Mouse (Mus musculus) heart, embryonic 14.5 days (tissue): Measurements from ENCODE around the gene Fbf1. TPM values are rescaled to one million over a fixed set of nuclear protein-coding genes. Genes with fewer than 3 reads are reported as not detected.

Experiments
- ATAC-seq: fragments of 200-750 bp; cut with Nextera tagmentation; 2 replicates; pipeline ENCODE4 v1.8.0; 2017; ENCODE audit warnings: low read depth, moderate TSS enrichment; ENCODE audit not compliant: insufficient number of reproducible peaks, insufficient read depth, low FRiP score
- H3K27ac ChIP-seq, 2 experiments: fragments of 200-500 bp in 1 of 2; fragments of 300-500 bp in 1 of 2; sonication (generic) in 1 of 2; replicated peaks in 1 of 2; 2 replicates each; pipeline ENCODE4 v1.5.1; 2012 to 2014; ENCODE audit warnings: low read depth in 2 of 2, low read length in 2 of 2, control low read depth in 1 of 2, mild to moderate bottlenecking in 1 of 2, mixed read lengths in 1 of 2; ENCODE audit not compliant: control insufficient read depth in 1 of 2, insufficient read depth in 1 of 2
- H3K27me3 ChIP-seq: fragments of 300-500 bp; sonication (generic); 2 replicates; pipeline ENCODE4 v1.6.1; 2014; ENCODE audit warnings: mild to moderate bottlenecking, low read length, control low read depth; ENCODE audit not compliant: control insufficient read depth, insufficient read depth
- H3K36me3 ChIP-seq: fragments of 300-500 bp; sonication (generic); 2 replicates; pipeline ENCODE4 v1.6.1; 2014; ENCODE audit warnings: mild to moderate bottlenecking, control low read depth, low read length, mixed read lengths; ENCODE audit not compliant: control insufficient read depth, insufficient read depth
- H3K4me1 ChIP-seq, 2 experiments: fragments of 200-500 bp in 1 of 2; fragments of 300-500 bp in 1 of 2; sonication (generic) in 1 of 2; 2 replicates each; pipeline ENCODE4 v1.6.1; 2012 to 2014; ENCODE audit warnings: low read length in 2 of 2, control low read depth in 1 of 2, mixed read lengths in 1 of 2; ENCODE audit not compliant: control insufficient read depth in 2 of 2, insufficient read depth in 2 of 2
- H3K4me2 ChIP-seq: fragments of 300-500 bp; sonication (generic); 2 replicates; pipeline ENCODE4 v1.6.1; 2014; ENCODE audit warnings: mild to moderate bottlenecking, low read length
- H3K4me3 ChIP-seq, 2 experiments: fragments of 200-500 bp in 1 of 2; fragments of 300-500 bp in 1 of 2; sonication (generic) in 1 of 2; 2 replicates each; pipeline ENCODE4 v1.5.1; 2012 to 2014; ENCODE audit warnings: low read length in 2 of 2, mild to moderate bottlenecking in 2 of 2, control low read depth in 1 of 2, low read depth in 1 of 2, moderate library complexity in 1 of 2; ENCODE audit not compliant: control insufficient read depth in 1 of 2, insufficient read depth in 1 of 2
- H3K9ac ChIP-seq: fragments of 300-500 bp; sonication (generic); 2 replicates; pipeline ENCODE4 v1.6.1; 2014; ENCODE audit warnings: mild to moderate bottlenecking, low read length
- H3K9me3 ChIP-seq: fragments of 300-500 bp; sonication (generic); 2 replicates; pipeline ENCODE4 v1.6.1; 2016; ENCODE audit warnings: low read length, control low read depth; ENCODE audit not compliant: control insufficient read depth
- WGBS: fragments of 180-500 bp; shearing (Covaris S2); extraction: QIAGEN DNeasy Blood & Tissue Kit; methylation state at CpG from one replicate; pipeline ENCODE4 v1.1.7; 2014; 5-methylcytosine and 5-hydroxymethylcytosine counted together
- polyA plus RNA-seq: library from polyadenylated mRNA; unstranded; fragments of >200 nt; fragmentation: Nextera tagmentation; extraction: Ambion mirVana; gene quantifications from 2 replicates; pipeline ENCODE4 v1.2.1, GENCODE M21; 2014

Gene Fbf1
- polyA plus RNA-seq, 1 experiment from 2014 or later, result 14.9 TPM

GRCm38 (mm10) chr11:116133497-116133896, 34.5 kb downstream of the Fbf1 start:
- Histone ChIP-seq H3K4me3 (no peak overlapping the region), H3K4me1 (peaks cover 13 to 24% of the 10 kb centered on the region in 2 experiments), H3K4me2 (no peak overlapping the region), H3K27ac (no peak overlapping the region), H3K9me3 (no peaks in the 10 kb centered on the region), H3K9ac (no peak overlapping the region), H3K27me3 (no peaks in the 10 kb centered on the region), H3K36me3 (peaks cover 55% of the 10 kb centered on the region)
- WGBS, result 75% methylated on average over 5 of the region's 5 CpGs
- ATAC-seq, result no peak

GRCm38 (mm10) chr11:116132366-116133333, 35.3 kb downstream of the Fbf1 start:
- Histone ChIP-seq H3K4me3 (no peak overlapping the region), H3K4me2 (no peak overlapping the region), H3K9me3 (no peaks in the 10 kb centered on the region), H3K4me1 (peaks cover 13 to 24% of the 10 kb centered on the region in 2 experiments), H3K36me3 (peaks cover 60% of the 10 kb centered on the region), H3K27me3 (no peaks in the 10 kb centered on the region), H3K9ac (no peak overlapping the region), H3K27ac (no peak overlapping the region)
- no peak for ATAC-seq
- WGBS, result 81% methylated on average over 16 of the region's 16 CpGs

DNA sequence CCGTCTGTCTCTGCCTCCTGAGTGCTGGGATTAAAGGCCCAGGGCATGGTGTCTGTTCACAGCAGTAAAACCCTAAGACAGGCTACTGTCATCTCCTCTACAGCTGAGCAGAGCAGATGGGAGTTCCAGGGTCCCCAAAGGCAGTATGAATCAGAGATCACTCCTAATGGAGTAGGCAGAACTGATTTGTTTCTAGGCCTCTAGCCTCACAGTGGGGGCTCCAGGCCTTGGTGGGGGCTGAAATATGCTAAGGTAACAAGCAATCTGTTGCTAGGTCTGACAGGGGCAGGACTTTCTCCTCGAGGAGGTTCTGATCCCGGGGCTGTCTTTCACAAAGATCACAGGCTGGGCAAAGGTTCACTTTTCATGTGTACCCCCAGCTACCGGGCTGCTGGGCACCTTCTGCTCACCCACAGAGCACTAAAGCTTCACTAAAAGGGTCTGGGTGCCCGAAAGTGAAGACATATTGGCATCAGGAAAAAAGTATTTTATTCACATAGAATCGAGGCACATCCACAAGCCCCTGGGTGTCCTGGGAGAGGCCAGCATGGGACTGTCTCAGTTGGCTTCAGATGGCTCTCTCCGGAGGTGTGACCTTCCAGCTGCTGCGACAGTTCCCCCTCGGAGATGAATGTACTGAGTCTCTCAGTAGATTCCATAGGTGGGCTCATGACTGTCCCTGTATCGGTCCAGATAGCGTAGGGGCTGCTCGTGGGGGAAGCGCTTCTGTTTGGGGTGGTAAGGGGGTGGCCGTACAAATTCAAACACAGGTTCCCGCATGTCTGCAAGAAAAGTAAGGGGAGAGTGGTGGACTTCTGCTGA, 36.4 kb downstream of the Fbf1 start:
- peaks cover 17 to 31% of the 10 kb centered on the region in 2 experiments for H3K4me1 ChIP-seq
- H3K9me3 ChIP-seq, result no peaks in the 10 kb centered on the region
- WGBS, result 79% methylated on average over 15 of the region's 15 CpGs
- peak overlapping the region; percentile 81 for H3K9ac ChIP-seq
- H3K36me3 ChIP-seq, result peaks cover 53% of the 10 kb centered on the region
- peak overlapping the region; percentile 75 for H3K4me2 ChIP-seq
- no peaks in the 10 kb centered on the region for H3K27me3 ChIP-seq
- H3K4me3 ChIP-seq, result peak overlapping the region; percentile 57 to 63
- ATAC-seq, result no peak
- peak overlapping the region; percentile 81 to 88 for H3K27ac ChIP-seq

DNA sequence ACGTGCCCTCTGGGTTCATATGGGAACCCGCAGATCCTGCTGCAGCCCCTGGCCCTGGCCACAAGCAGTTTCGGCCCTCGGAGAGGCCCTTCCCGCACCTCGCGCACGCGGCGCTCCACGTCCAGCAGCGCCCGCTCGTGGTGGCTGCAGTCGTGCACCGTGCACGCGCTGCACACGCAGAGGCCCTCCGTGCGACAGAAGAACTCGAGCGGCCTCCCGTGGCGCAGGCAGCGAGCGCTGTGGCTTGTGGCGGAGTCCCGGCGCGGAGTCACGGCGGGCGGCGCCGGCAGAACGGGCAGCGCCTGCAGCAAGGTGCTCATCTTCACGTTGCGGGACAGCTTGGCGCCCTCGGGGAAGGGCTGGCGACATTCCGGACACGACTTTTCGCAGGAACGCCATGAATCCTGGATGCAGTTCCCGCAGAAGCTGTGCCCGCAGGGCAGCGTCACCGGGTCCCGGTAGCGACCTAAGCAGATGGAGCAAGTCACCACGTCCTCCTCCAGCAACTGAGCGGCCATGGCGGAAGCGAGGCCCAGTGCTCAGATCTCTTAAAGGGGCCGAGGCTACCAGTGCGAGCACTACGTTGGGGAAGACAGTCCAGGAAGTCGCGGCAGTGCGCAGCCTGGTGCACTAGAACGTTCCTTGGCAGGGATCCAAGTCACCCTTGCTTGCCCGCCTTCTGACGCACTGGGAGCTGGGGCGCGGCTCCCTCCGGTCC, 37.3 kb downstream of the Fbf1 start, which contains the start of gene Trim65:
TSS of gene Trim65 (minus strand) at position 641 of the 718 bp plus-strand sequence.
- ATAC-seq, result peak; percentile 82
- H3K4me3 ChIP-seq, result peak within 1 kb of the TSS; percentile 57 to 63
- H3K27me3 ChIP-seq, result no peaks in the 10 kb centered on the region
- peak within 1 kb of the TSS; percentile 75 for H3K4me2 ChIP-seq
- H3K36me3 ChIP-seq, result peaks cover 54% of the 10 kb centered on the region
- H3K9ac ChIP-seq, result peak within 1 kb of the TSS; percentile 81
- under 1% methylated on average over 69 of the region's 69 CpGs for WGBS
- peaks cover 17 to 31% of the 10 kb centered on the region in 2 experiments for H3K4me1 ChIP-seq
- no peaks in the 10 kb centered on the region for H3K9me3 ChIP-seq
- H3K27ac ChIP-seq, result peak within 1 kb of the TSS; percentile 81 to 88

GRCm38 (mm10) chr11:116129993-116130487, 37.9 kb downstream of the Fbf1 start:
- peak overlapping the region; percentile 75 for H3K4me2 ChIP-seq
- no peak; the same call in 1 of the 2 replicates for ATAC-seq

DNA sequence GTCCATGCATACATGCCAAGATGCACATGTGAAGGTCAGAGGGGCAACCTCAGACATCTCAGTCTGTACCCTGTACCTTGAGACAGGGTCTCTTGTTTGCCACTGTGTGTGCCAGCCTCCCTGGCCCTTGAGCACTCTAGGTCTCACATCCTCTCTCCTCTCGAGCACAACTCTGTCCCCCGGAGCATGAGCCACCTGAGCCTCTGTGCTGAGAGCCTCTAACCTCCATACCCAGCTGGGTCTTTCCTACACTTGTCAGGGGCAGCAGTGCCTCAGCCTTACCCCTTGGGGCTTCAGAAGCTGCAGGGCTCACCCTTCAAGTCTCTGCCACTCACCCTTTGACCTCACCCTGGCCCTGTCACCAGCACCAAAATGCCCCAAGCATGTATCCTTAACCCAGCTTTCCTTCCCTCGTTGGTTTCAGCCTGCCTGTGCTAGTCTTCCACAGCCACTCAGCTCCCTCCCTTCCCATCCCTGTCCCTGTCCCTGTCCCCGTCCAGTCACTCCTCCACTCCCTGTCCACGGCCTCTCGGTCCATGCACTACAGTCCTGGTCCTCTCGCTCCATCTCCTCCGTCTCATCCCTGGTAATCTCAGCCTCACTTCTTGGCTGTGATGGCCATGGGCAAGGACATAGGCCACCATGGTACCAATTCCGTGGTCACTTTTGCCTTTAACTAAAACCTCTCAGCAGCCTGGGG, 38.7 kb downstream of the Fbf1 start:
- Histone ChIP-seq H3K9ac (no peak overlapping the region; the same call in 1 of the 2 replicates), H3K27ac (no peak overlapping the region), H3K4me2 (peak overlapping the region; percentile 75), H3K27me3 (no peaks in the 10 kb centered on the region), H3K9me3 (peaks cover 4% of the 10 kb centered on the region; the same call in 1 of the 2 replicates), H3K36me3 (peaks cover 51% of the 10 kb centered on the region), H3K4me1 (peaks cover 17 to 31% of the 10 kb centered on the region in 2 experiments), H3K4me3 (peak overlapping the region in 1 of 2 experiments; percentile 63; a peak in 1 of 4 replicates)
- 82% methylated on average over 9 of the region's 9 CpGs for WGBS
- no peak for ATAC-seq

More at GRCm38 (mm10) chr11:116129993-116130487, 37.9 kb downstream of the Fbf1 start:
- Histone ChIP-seq H3K36me3 (peaks cover 54% of the 10 kb centered on the region), H3K9me3 (peaks cover 4% of the 10 kb centered on the region; the same call in 1 of the 2 replicates), H3K27me3 (no peaks in the 10 kb centered on the region), H3K4me1 (peaks cover 17 to 31% of the 10 kb centered on the region in 2 experiments), H3K27ac (peak overlapping the region; percentile 81 to 88), H3K9ac (peak overlapping the region; percentile 81), H3K4me3 (peak overlapping the region; percentile 57 to 63)
- 40% methylated on average over 8 of the region's 8 CpGs for WGBS
